Mouse (Mus musculus) 3T3-L1 (cell line): ENCODE measurements around the gene Popdc3.
"Not testable (repeated sequence)": the region's sequence is repeated elsewhere in the genome, so short reads cannot be mapped to it uniquely, and the experiment has no call there.

Experiments used
- DNase-seq: peaks from one replicate; pipeline ENCODE4 v3.0.0-alpha.2; 2015; ENCODE audit warnings: low read depth, low spot score

Gene Popdc3

GRCm38 (mm10) chr10:45311624-45312023 lies 133.7 kb downstream of the Popdc3 start:
- peak; percentile 12 for DNase-seq

GRCm38 (mm10) chr10:45314865-45315264 lies 137.0 kb downstream of the Popdc3 start:
- DNase-seq: no peak

GRCm38 (mm10) chr10:45318922-45319321 lies 141.0 kb downstream of the Popdc3 start:
- no peak for DNase-seq

- no peak for DNase-seq
These were observed 142.4 kb downstream of the Popdc3 start for GRCm38 (mm10) chr10:45320296-45320695.

DNA sequence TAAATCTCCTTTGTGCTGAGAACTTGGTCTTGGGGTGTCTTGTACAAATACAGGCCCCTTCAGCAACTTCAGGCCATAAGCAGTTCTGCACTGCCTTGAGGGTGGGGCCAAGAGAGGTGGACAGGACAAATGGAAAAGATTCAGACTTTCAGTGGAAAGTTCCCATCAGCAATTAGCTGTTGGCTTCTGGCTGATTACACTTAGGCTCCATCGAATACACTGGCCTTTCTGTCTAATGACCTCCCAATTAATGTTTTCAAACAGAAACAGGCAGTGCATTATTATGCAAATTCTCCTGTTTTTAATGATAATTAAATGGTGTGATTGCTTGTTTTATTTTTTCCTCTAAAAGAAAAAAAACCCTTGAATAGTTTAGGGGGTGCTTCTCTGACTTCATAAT lies 146.3 kb downstream of the Popdc3 start:
- DNase-seq: no peak

- no peak for DNase-seq
These were observed 150.5 kb downstream of the Popdc3 start for GRCm38 (mm10) chr10:45328196-45329000.

DNA sequence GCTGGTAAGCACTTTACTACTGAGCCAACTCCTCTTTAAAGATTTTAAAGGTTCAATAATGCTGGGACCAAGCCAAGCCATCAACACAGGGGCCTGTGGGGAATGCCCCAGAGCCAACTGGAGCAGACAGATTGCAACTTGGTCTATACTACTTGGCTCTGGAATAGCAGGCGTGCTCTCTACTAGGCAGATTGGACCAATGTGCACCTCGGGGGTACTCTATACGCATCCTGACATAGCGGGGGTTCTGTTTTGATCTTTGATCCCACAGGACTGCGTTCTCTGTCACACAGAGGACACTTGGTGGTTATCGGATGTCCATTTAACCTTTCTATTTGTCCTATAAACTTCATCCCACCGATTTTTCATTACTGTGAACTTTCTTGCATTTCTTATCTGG lies 157.0 kb downstream of the Popdc3 start:
- DNase-seq: no peak

DNA sequence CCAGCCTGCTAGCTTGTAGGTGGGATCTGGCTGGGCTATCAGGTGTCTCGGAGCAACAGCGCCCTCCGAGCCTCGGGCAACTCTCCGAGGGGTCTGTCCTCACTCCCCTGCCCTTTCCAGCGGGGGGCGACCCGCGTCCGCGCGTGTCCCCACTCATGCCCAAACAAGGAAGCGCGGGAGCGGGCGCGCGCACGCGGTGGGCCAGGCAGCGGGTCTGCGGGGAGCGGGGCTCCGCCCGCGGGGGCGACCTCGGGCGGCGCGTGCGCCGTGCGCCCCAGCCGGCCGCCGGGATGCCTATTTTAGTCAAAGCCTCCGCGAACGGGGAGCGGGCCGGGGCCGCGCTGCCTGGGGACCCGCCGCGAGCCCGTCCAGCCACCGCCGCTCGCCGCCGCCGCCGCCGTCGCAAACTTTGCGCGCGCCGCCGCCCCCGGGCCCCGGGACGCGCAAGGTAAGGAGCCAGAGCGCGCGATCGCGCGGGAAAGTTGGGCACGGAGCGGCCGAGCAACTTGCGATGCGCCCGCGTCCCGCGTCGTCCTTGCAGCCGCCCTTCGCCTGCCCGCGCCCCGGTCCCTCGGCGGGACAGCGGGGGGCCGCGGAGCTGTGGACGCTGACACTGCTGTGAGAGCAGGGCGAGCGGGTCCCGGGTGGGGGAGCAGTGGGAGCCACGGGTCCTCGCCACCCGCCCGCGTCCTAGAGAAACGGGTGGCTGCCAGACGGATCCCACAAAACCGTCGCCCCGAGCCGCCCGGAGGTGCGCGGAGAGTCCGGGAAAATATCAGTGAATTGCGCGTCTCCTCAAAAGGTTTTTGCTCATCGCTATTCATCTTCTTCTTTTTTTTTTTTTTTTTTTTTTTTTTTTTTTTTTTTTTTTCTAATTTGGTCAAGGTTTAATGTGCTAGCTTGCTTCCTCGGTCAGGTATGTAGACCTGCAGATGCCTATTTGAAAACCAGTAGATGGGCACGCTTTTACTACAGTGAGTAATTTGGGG lies 157.8 kb downstream of the Popdc3 start, which contains the start of gene Bves:
TSS of gene Bves (plus strand) at position 339 of the 989 bp plus-strand sequence.
- no peak for DNase-seq

- DNase-seq: no peak
These were observed 161.2 kb downstream of the Popdc3 start for GRCm38 (mm10) chr10:45339106-45339505.

- no peak for DNase-seq
These were observed 166.5 kb downstream of the Popdc3 start for GRCm38 (mm10) chr10:45344381-45344780.

- DNase-seq: no peak
These were observed 167.3 kb downstream of the Popdc3 start for GRCm38 (mm10) chr10:45345217-45345616.

- not testable (repeated sequence) for DNase-seq
These were observed 170.2 kb downstream of the Popdc3 start for GRCm38 (mm10) chr10:45348143-45348542.

DNA sequence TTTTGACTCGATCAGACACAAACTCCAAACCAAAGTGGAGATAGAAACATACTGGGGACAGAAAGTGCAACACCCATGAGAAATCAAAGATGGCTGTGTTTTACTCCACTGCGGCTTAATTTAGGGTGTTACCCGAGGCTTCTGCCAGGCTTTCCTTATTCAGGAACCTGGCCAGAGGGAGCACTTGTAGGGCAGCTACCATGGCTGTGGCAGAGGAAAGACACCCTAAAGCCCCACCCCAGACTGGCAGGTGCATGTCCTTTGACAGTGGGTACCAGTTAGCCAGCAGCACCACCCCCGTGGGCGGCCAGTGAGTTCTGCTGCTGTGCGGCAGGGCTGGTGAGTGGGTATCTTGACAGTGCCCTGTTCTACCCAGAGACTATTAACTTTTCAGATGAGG lies 178.2 kb downstream of the Popdc3 start:
- DNase-seq: no peak

DNA sequence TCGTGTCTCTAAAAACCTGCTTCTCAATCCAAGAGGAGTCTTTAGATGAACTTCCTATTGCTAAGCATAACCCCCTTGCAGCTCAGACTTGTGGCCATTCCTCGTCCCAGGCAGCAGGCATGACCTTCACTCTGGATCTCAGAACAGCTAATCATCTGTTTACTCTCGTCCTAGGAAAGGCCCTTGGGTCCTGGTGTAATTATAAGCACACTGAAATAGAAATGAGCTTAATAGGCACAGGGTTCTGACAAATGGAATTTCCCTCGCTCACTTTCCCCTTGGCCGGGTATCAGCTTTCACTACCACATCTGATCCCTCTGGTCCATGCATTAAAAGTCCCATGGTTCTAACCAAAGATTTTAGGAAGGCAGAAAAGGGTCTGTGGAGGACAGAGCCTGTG lies 185.5 kb downstream of the Popdc3 start:
- no peak for DNase-seq

DNA sequence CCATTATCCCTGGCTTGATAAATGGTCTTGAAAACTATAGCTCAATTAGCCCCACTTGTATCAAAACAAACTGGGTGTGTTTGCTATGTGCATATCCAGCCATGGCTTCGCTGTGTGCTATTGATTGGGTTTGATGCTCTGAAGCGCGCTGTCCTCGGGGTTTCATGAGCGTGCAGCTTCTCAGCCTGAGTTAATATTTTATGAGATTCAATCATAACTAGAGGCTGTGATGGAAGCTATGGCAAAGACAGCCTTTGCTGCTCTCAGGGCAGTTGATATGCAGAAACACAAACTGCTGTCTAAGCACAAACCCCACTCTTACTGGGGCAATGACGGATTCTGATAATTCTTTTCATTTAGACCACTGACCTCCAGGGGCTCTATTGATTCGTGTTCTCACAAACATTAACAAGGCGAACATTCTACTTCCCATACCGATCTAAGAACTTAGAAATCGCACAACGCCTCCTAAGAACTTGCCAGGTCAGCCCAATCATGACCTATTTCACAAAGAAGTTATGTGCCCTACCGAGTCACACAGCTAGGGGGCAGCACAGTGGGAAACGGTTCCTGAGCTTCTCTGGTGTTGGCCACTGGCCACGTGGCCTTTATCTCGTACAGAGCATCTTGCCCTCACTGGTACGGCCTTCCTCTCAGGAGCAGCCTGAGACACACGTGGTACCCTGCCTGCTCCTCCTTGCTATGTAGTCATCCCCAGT lies 189.2 kb downstream of the Popdc3 start:
- no peak for DNase-seq
